ENCODE assay signal across 8 mouse cellular contexts in the genomic region with DNA sequence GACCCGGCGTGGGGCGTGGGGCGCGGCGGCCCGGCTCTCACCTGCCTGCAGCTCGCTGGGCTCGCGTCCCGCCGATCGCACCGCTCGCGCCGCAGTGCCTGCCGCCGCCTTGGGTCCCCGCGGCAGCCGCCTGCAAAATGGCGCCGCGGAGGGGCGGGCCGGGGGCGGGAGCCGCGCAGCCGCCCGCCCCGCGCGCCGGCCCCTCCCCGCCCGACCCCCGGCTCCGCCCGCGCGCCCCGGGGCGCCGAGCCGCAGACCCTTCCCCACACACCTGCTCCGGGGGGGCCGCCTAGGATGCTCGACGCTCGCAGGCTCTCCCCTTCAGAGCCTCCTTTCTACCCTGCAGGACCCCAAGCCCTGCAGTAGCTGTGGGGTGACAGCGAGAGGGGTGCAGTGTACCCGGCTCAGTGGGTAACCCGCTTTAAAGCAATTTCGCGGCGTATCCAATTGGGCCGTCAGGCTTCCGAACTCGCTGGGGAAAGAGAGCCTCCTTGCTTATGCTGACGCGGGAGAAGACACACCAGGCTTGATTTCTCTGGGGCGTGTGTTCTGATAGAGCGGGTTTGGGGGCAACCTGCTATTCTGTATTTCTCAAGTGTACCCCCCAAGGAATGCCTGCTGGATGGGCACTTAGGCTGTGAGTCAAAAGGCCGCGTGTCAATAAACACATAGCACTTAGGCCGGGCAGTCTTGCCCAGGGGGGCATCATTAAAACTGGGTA. TPM values are rescaled to one million over a fixed set of nuclear protein-coding genes. Genes with fewer than 3 reads are reported as not detected.
DNase-seq lines count a peak whose midpoint lies in the region; ATAC-seq and TF ChIP-seq lines count a peak whose summit lies in the region.

Slc23a2 (minus strand) TSS at position 138 of the 721 bp plus-strand sequence.

- TF ChIP-seq CTCF in left cerebral cortex, adult 2 months (IDR thresholded peaks at IDR 0.05), result no peak

- peak; percentile 52 to 53 for DNase-seq in left cerebral cortex, adult 2 months (ENCODE audit: extremely low spot score in 1 of 2, low spot score in 2 of 2)
- no peak for DNase-seq in left cerebral cortex, adult 9 months (ENCODE audit: low spot score in 2 of 2)
- peak; percentile 48 to 76 for DNase-seq in cerebellum, adult 18-20 months
- peak; percentile 33 to 48 for DNase-seq in frontal cortex, postnatal 14 days (ENCODE audit: low spot score in 2 of 2)
- peak in 1 of 2 experiments; percentile 74 for DNase-seq in left cerebral cortex, postnatal 10 days (ENCODE audit: extremely low spot score in 1 of 2, low spot score in 2 of 2)
- DNase-seq in spleen, postnatal 10 days (ENCODE audit: low spot score in 2 of 2), result peak; percentile 10 to 41

- H3K27ac ChIP-seq in left cerebral cortex, adult 2 months, result peak within 1 kb of the TSS; percentile 92
- H3K27ac ChIP-seq in hindbrain, embryonic 13.5 days, result peak within 1 kb of the TSS; percentile 82

- H3K36me3 ChIP-seq in hindbrain, embryonic 13.5 days, result peaks cover 3% of the 10 kb centered on the region

- 1% methylated on average over 35 of the region's 68 CpGs for WGBS in hindbrain, embryonic 13.5 days

- peak within 1 kb of the TSS; percentile 92 for H3K9ac ChIP-seq in hindbrain, embryonic 13.5 days

- 0 out of 2 replicates have a peak, but pooled peaks cover 6% of the 10 kb centered on the region for H3K27me3 ChIP-seq in hindbrain, embryonic 13.5 days

- ATAC-seq in hindbrain, embryonic 13.5 days (ENCODE audit: low FRiP score), result peak; percentile 91
- ATAC-seq in megakaryocyte progenitor cell, adult 5-6 weeks (replicated peaks; ENCODE audit: poor library complexity), result peak; percentile 64

- intact Hi-C loops in left cerebral cortex, adult 2 months (cut with DNase I), result loop anchor here (2.0 kb wide), 2 partner anchors 76 to 96 kb away; no protein-coding TSS in a partner anchor
- intact Hi-C loops in left cerebral cortex, postnatal 10 days (cut with DNase I), result loop anchor here (5.0 kb wide), 1 partner anchor 97 kb away; no protein-coding TSS in a partner anchor

- H3K9me3 ChIP-seq in hindbrain, embryonic 13.5 days, result no peaks in the 10 kb centered on the region

- peaks cover 23% of the 10 kb centered on the region for H3K4me1 ChIP-seq in hindbrain, embryonic 13.5 days (replicated peaks)

- H3K4me3 ChIP-seq in left cerebral cortex, adult 2 months, result peak within 1 kb of the TSS; percentile 93
- peak within 1 kb of the TSS; percentile 84 for H3K4me3 ChIP-seq in hindbrain, embryonic 13.5 days

- H3K4me2 ChIP-seq in hindbrain, embryonic 13.5 days, result peak within 1 kb of the TSS; percentile 85

RNA-seq across cellular contexts. Expression of gene Slc23a2, which starts in this region (rescaled TPM):
- total RNA-seq in left cerebral cortex, adult 2 months (2021), result 100 to 1,000 TPM; 142 to 162 TPM
- 25.5 and 25.9 TPM in 2 replicates for polyA plus RNA-seq in hindbrain, embryonic 13.5 days (2015; fragmentation: Nextera tagmentation; extraction: Ambion mirVana)
- total RNA-seq in left cerebral cortex, postnatal 10 days (2021), result 10 to 100 TPM; 99.1 to 99.3 TPM
- 5.4 and 6.7 TPM in 2 replicates for total RNA-seq in megakaryocyte progenitor cell, adult 5-6 weeks (2015)
- 7.4 and 25.7 TPM in 2 replicates for total RNA-seq in megakaryocyte progenitor cell, adult 5-6 weeks (2017)

Comparison
In these comparisons a context has a peak if more than half of its experiments do, and no peak if none do; other contexts are left out.
1. DNase-seq: peak in left cerebral cortex, adult 2 months (2 of 2), cerebellum, adult 18-20 months (2 of 2), frontal cortex, postnatal 14 days (2 of 2) and spleen, postnatal 10 days (2 of 2); none in left cerebral cortex, adult 9 months (0 of 2).